Mouse (Mus musculus): ENCODE measurements around the gene Acbd3. TPM values are rescaled to one million over a fixed set of nuclear protein-coding genes. Genes with fewer than 3 reads are reported as not detected.

Acbd3 gene
- polyA plus RNA-seq, 1 experiment = 0.27 TPM

DNA sequence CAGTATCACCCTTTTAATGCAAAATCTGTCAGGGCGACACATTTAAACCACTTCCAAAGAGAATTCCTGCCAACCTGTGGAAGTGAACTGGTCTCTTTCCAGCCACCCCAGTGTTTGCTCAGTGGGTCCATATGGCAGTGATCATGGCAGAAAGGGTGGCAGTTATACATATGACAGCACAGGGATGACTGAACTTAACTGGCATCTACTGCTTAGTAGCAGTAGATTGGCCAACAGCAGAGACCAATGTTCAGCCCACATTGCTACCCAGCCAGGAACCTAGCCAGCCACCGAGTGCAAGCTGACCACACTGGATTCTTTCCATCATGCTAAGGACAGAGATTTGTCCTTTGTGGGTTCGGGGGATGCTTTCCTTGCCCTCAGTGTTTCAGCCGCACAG is 67.0 kb downstream of the Acbd3 start:
- Histone ChIP-seq H3K36me3 (ENCODE audit: control insufficient read depth) (no peaks in the 10 kb centered on the region; the same call in 1 of the 2 replicates), H3K4me3 (replicated peaks) (no peak overlapping the region), H3K9me3 (ENCODE audit: control insufficient read depth, low read length) (peaks cover 21% of the 10 kb centered on the region), H3K27me3 (ENCODE audit: control insufficient read depth) (peaks cover 46% of the 10 kb centered on the region), H3K4me1 (ENCODE audit: control insufficient read depth) (peaks cover 17% of the 10 kb centered on the region)
- TF ChIP-seq GATA1 (IDR thresholded peaks at IDR 0.05; ENCODE audit: low read length) (no peak), TAL1 (IDR thresholded peaks at IDR 0.05; ENCODE audit: low read length) (no peak)

DNA sequence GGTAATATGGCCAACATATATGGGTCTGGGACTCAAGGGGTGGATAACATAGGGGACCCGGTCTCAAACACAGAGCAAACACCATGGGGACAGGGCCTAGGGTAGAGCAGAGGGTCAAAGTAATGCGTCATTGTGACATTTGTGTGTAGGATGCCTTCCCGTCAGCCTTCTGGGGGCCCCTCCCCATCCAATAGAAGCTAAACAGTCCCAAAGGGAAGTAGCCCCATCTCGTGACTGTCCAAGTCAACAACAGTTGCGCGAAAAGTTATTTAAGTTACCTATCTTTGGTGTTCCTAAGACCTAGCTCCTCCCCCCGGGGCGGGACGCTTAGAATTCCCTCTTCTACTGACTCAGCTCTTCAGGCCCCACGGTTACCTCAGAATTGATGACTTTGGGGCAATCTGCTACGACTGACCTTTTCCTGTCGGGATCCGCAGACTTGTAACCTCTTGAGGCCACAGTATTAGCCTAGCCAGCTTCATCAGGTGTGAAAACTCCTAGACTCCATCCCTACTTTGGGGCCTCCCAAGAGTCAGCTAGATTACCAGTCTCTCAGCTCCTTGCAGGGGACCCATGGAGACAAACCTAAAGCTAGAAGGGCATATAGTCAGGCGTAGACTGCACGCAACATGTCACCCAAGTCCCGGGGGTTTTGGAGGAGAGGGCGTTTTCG is 67.7 kb downstream of the Acbd3 start:
- Histone ChIP-seq H3K9me3 (ENCODE audit: control insufficient read depth, low read length) (peaks cover 17% of the 10 kb centered on the region), H3K4me3 (replicated peaks) (no peak overlapping the region), H3K4me1 (ENCODE audit: control insufficient read depth) (peaks cover 17% of the 10 kb centered on the region), H3K27me3 (ENCODE audit: control insufficient read depth) (peaks cover 46% of the 10 kb centered on the region), H3K36me3 (ENCODE audit: control insufficient read depth) (peaks cover 1% of the 10 kb centered on the region)
- no peak for TF ChIP-seq GATA1 (IDR thresholded peaks at IDR 0.05; ENCODE audit: low read length)
- no peak for TF ChIP-seq TAL1 (IDR thresholded peaks at IDR 0.05; ENCODE audit: low read length)

DNA sequence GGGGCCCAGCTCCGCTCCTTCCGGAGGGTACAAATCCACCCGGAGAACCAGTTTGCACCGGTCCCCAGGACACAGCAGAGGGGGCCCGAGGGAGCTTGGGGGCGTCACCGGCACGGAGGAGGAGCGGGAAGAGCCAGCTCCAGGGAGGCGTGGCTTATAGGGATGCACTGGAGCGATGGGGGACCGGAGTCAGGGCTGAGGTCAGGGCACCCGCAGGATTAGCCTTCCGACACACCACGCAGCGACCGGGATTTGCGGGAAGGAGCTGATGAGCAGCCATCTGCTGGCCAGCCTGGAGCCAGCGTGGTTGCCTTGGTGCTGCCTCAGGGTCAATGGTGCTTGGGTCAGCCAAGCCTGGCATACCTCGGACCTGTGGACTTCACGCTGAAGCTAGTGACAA is 68.3 kb downstream of the Acbd3 start:
- peaks cover 7% of the 10 kb centered on the region for H3K36me3 ChIP-seq (ENCODE audit: control insufficient read depth)
- peaks cover 17% of the 10 kb centered on the region for H3K9me3 ChIP-seq (ENCODE audit: control insufficient read depth, low read length)
- TF ChIP-seq GATA1 (IDR thresholded peaks at IDR 0.05; ENCODE audit: low read length) (no peak), TAL1 (IDR thresholded peaks at IDR 0.05; ENCODE audit: low read length) (no peak)
- peaks cover 46% of the 10 kb centered on the region for H3K27me3 ChIP-seq (ENCODE audit: control insufficient read depth)
- peaks cover 20% of the 10 kb centered on the region for H3K4me1 ChIP-seq (ENCODE audit: control insufficient read depth)
- peak overlapping the region; percentile 6 for H3K4me3 ChIP-seq (replicated peaks)

DNA sequence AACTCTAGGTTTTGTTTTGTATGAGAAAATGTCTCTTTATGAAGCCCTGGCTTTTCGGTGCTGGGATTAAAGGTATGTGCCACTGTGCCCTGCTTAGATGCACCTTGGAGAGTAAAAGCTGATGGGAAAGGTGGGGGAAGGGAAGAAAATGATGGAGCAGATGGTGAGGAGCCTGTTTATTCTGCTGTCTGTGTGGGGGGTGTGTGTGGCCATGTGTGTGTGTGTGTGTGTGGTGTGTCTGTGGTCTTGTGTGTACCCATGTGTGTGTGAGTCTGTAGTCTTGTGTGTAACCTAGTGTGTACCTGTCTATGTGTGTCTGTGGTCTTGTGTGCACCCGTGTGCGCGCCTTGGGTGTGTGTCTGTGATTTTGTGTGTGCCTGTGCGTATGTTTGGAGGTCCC is 72.8 kb downstream of the Acbd3 start:
- H3K27me3 ChIP-seq (ENCODE audit: control insufficient read depth) = peaks cover 26% of the 10 kb centered on the region
- H3K9me3 ChIP-seq (ENCODE audit: control insufficient read depth, low read length) = no peaks in the 10 kb centered on the region
- H3K4me1 ChIP-seq (ENCODE audit: control insufficient read depth) = peaks cover 23% of the 10 kb centered on the region
- TF ChIP-seq TAL1 (IDR thresholded peaks at IDR 0.05; ENCODE audit: low read length) (no peak), GATA1 (IDR thresholded peaks at IDR 0.05; ENCODE audit: low read length) (no peak)
- no peak overlapping the region for H3K4me3 ChIP-seq (replicated peaks)
- H3K36me3 ChIP-seq (ENCODE audit: control insufficient read depth) = peaks cover 44% of the 10 kb centered on the region

DNA sequence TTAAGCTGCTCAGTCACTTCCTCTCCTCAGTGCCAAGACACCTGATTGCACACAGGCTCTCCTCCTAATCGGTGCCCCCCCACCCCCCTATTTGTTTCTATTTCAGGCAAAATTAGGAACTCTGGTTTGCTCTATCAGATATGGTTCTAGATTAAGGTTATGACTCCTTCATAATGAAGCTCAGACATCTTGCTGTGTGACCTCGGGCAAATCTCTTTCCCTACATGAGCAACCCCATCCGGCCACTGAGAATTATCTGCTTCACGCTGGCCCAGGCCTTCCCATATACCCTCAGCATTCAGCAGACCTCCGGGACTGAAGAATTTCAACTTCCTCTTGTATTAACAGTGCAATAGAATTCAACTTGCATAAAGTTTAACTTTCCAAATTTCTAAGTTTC is 73.4 kb downstream of the Acbd3 start:
- no peaks in the 10 kb centered on the region for H3K9me3 ChIP-seq (ENCODE audit: control insufficient read depth, low read length)
- no peak overlapping the region for H3K4me3 ChIP-seq (replicated peaks)
- H3K36me3 ChIP-seq (ENCODE audit: control insufficient read depth) = peaks cover 50% of the 10 kb centered on the region
- peaks cover 20% of the 10 kb centered on the region for H3K27me3 ChIP-seq (ENCODE audit: control insufficient read depth)
- TF ChIP-seq GATA1 (IDR thresholded peaks at IDR 0.05; ENCODE audit: low read length) (no peak), TAL1 (IDR thresholded peaks at IDR 0.05; ENCODE audit: low read length) (no peak)
- H3K4me1 ChIP-seq (ENCODE audit: control insufficient read depth) = peaks cover 21% of the 10 kb centered on the region

DNA sequence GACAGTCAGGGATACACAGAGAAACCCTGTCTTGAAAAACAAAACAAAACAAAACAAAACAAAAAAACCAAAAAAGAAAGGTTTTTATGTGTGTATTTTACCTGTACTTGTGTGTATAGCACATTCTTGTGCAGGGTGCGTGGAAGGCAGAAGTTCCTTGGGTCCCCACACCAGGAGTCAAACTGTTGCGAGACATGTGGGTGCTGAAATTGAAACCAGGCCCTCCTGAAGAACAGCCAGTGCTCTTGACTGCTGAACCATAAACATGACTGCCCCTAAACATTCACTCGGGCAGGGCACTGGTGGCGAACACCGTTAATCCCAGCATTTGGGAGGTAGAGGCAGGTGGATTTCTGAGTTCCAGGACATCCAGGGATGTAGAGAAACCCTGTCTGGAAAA is 74.2 kb downstream of the Acbd3 start:
- Histone ChIP-seq H3K36me3 (ENCODE audit: control insufficient read depth) (peaks cover 58% of the 10 kb centered on the region), H3K27me3 (ENCODE audit: control insufficient read depth) (peaks cover 15% of the 10 kb centered on the region), H3K4me3 (replicated peaks) (no peak overlapping the region), H3K9me3 (ENCODE audit: control insufficient read depth, low read length) (no peaks in the 10 kb centered on the region), H3K4me1 (ENCODE audit: control insufficient read depth) (peaks cover 27% of the 10 kb centered on the region)
- TF ChIP-seq GATA1 (IDR thresholded peaks at IDR 0.05; ENCODE audit: low read length) (no peak), TAL1 (IDR thresholded peaks at IDR 0.05; ENCODE audit: low read length) (no peak)

DNA sequence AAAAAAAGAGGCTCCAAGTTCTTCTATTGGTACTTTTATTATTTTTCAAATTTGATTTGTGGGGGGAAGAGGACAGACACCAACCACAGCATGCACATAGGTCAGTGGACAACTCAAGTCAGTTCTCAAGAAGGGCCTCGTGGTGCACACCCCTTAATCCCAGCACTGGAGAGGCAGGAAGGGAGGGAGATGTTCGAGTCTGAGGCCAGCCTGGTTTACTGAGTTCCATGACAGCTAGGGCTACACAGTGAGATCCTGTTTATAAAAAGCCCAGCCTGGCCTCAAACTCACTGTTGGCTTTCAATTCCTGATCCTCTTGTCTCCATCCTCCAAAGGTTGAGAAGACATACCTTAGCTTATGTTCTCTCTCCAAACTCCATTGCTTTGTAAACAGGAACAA is 75.0 kb downstream of the Acbd3 start:
- Histone ChIP-seq H3K4me3 (replicated peaks) (no peak overlapping the region), H3K36me3 (ENCODE audit: control insufficient read depth) (peaks cover 66% of the 10 kb centered on the region), H3K27me3 (ENCODE audit: control insufficient read depth) (peaks cover 7% of the 10 kb centered on the region), H3K9me3 (ENCODE audit: control insufficient read depth, low read length) (no peaks in the 10 kb centered on the region), H3K4me1 (ENCODE audit: control insufficient read depth) (peaks cover 34% of the 10 kb centered on the region)
- no peak for TF ChIP-seq TAL1 (IDR thresholded peaks at IDR 0.05; ENCODE audit: low read length)
- no peak for TF ChIP-seq GATA1 (IDR thresholded peaks at IDR 0.05; ENCODE audit: low read length)

DNA sequence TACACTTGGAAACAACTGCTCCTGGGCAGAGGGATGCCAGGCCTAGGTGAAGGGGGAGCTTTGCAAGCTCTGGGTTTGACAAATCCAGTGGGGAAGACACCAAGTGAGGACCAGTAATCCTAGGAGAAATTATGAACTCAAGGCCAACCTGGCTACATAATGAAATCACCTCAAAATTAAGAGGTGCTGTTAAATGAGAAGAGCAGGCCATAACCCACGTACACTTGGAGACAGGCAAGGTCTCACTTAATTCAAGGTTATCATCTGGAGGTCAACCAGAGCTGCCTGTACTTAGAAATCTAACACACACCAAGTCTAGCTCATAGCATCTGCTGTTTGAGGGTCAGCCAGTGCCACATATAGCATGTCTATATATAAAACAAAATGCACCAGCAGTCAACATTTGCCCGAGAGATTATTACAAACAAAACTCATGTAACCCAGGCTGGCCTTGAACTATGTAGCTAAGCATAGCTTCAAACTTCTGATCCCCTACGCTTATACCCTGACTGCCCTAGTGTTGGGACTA is 75.7 kb downstream of the Acbd3 start:
- Histone ChIP-seq H3K36me3 (ENCODE audit: control insufficient read depth) (peaks cover 73% of the 10 kb centered on the region), H3K27me3 (ENCODE audit: control insufficient read depth) (peaks cover 5% of the 10 kb centered on the region), H3K4me1 (ENCODE audit: control insufficient read depth) (peaks cover 38% of the 10 kb centered on the region), H3K9me3 (ENCODE audit: control insufficient read depth, low read length) (no peaks in the 10 kb centered on the region), H3K4me3 (replicated peaks) (no peak overlapping the region)
- no peak for TF ChIP-seq TAL1 (IDR thresholded peaks at IDR 0.05; ENCODE audit: low read length)
- no peak for TF ChIP-seq GATA1 (IDR thresholded peaks at IDR 0.05; ENCODE audit: low read length)

Other genes with a start within 250 kb of the Acbd3 start
- not detected in 2 replicates for gene Stum, start 242.5 kb upstream of the Acbd3 start, polyA plus RNA-seq (2012)
- 3.5 and 4.1 TPM in 2 replicates for gene Parp1, start 157.1 kb upstream of the Acbd3 start, polyA plus RNA-seq (2012)
- 0.18 and 0.36 TPM in 2 replicates for gene Lin9, start 84.9 kb upstream of the Acbd3 start, polyA plus RNA-seq (2012)
- not detected in 2 replicates for gene Mixl1, start 29.0 kb upstream of the Acbd3 start, polyA plus RNA-seq (2012)
- gene H3f3a, start 87.9 kb downstream of the Acbd3 start, polyA plus RNA-seq (2012) = 610 and 750 TPM in 2 replicates
- 2.5 and 2.7 TPM in 2 replicates for gene Sde2, start 125.1 kb downstream of the Acbd3 start, polyA plus RNA-seq (2012)
- not detected in 2 replicates for gene Lefty2, start 167.1 kb downstream of the Acbd3 start, polyA plus RNA-seq (2012)
- 33.5 and 34.7 TPM in 2 replicates for gene Pycr2, start 178.2 kb downstream of the Acbd3 start, polyA plus RNA-seq (2012)
- 0.20 and 0.87 TPM in 2 replicates for gene Lefty1, start 209.0 kb downstream of the Acbd3 start, polyA plus RNA-seq (2012)
- 0.27 and 0.36 TPM in 2 replicates for gene Tmem63a, start 216.3 kb downstream of the Acbd3 start, polyA plus RNA-seq (2012)